Mouse (Mus musculus) frontal cortex, adult (tissue): Measurements from ENCODE around the gene Dnajc12.
"Not testable (repeated sequence)": the region's sequence is repeated elsewhere in the genome, so short reads cannot be mapped to it uniquely, and the experiment has no call there.

Source experiments
- ATAC-seq: cut with Nextera tagmentation; 2 replicates; pipeline ENCODE4 v1.9.2; 2017; ENCODE audit warnings: mild to moderate bottlenecking, moderate library complexity, mixed read lengths; ENCODE audit not compliant: low TSS enrichment

Gene Dnajc12

GRCm38 (mm10) chr10:63382372-63383279 is at the start of gene Dnajc12:
Gene Dnajc12, plus strand, starts transcription at chr10:63382443.
- ATAC-seq: peak; percentile 92

- no peak for ATAC-seq
These were observed 45.3 kb upstream of the Dnajc12 start for GRCm38 (mm10) chr10:63336901-63337300.

- ATAC-seq: no peak
These were observed 44.9 kb upstream of the Dnajc12 start for GRCm38 (mm10) chr10:63337326-63337725.

GRCm38 (mm10) chr10:63337951-63338836 is 44.0 kb upstream of the Dnajc12 start:
- ATAC-seq: peak; percentile 73

GRCm38 (mm10) chr10:63338914-63339643 is 43.2 kb upstream of the Dnajc12 start:
- ATAC-seq: peak; percentile 78

GRCm38 (mm10) chr10:63341351-63341750 is 40.9 kb upstream of the Dnajc12 start:
- ATAC-seq: no peak

GRCm38 (mm10) chr10:63344751-63345150 is 37.5 kb upstream of the Dnajc12 start:
- no peak for ATAC-seq

GRCm38 (mm10) chr10:63348291-63348690 is 34.0 kb upstream of the Dnajc12 start:
- ATAC-seq: no peak

GRCm38 (mm10) chr10:63350666-63351065 is 31.6 kb upstream of the Dnajc12 start:
- no peak for ATAC-seq

GRCm38 (mm10) chr10:63351099-63351498 is 31.1 kb upstream of the Dnajc12 start:
- ATAC-seq: not testable (repeated sequence)

GRCm38 (mm10) chr10:63352111-63352510 is 30.1 kb upstream of the Dnajc12 start:
- peak; percentile 98 for ATAC-seq

- ATAC-seq: no peak
These were observed 21.7 kb upstream of the Dnajc12 start for GRCm38 (mm10) chr10:63360502-63360901.

GRCm38 (mm10) chr10:63365918-63366455 is 16.3 kb upstream of the Dnajc12 start:
- no peak for ATAC-seq

- ATAC-seq: no peak
These were observed 14.9 kb upstream of the Dnajc12 start for GRCm38 (mm10) chr10:63367386-63367785.

GRCm38 (mm10) chr10:63368041-63368440 is 14.2 kb upstream of the Dnajc12 start:
- no peak for ATAC-seq

- no peak for ATAC-seq
These were observed 5.9 kb upstream of the Dnajc12 start for GRCm38 (mm10) chr10:63376303-63376702.

- ATAC-seq: no peak
These were observed 4.8 kb upstream of the Dnajc12 start for GRCm38 (mm10) chr10:63377468-63377867.

- ATAC-seq: no peak
These were observed 3.1 kb upstream of the Dnajc12 start for GRCm38 (mm10) chr10:63378948-63379680.

- ATAC-seq: peak; percentile 24
These were observed 554 bp upstream of the Dnajc12 start, which contains the start of gene Sirt1 for GRCm38 (mm10) chr10:63381498-63382280. Gene Sirt1, minus strand, starts transcription at chr10:63381704.

GRCm38 (mm10) chr10:63385897-63386296 is 3.7 kb downstream of the Dnajc12 start:
- ATAC-seq: not testable (repeated sequence)
